Mouse (Mus musculus) liver, adult 2 months (tissue): ENCODE measurements around the gene Prg3.

Experiments used
- CTCF ChIP-seq: fragments of 200-500 bp; IDR thresholded peaks from 2 replicates; pipeline ENCODE4 v1.5.1; 2011; ENCODE audit warnings: low read depth, low read length, control low read depth
- POLR2A ChIP-seq: fragments of 200-500 bp; IDR thresholded peaks from 2 replicates; pipeline ENCODE4 v1.6.1; 2011; ENCODE audit warnings: low read length, control low read depth; ENCODE audit not compliant: insufficient read depth; ENCODE audit errors: extremely low read depth

- no peak for TF ChIP-seq CTCF
- TF ChIP-seq POLR2A, result no peak
Observed at GRCm38 (mm10) chr2:84952693-84953092, 35.3 kb upstream of the Prg3 start.
